8 mouse cellular contexts compared by ENCODE assay signal in the genomic region with DNA sequence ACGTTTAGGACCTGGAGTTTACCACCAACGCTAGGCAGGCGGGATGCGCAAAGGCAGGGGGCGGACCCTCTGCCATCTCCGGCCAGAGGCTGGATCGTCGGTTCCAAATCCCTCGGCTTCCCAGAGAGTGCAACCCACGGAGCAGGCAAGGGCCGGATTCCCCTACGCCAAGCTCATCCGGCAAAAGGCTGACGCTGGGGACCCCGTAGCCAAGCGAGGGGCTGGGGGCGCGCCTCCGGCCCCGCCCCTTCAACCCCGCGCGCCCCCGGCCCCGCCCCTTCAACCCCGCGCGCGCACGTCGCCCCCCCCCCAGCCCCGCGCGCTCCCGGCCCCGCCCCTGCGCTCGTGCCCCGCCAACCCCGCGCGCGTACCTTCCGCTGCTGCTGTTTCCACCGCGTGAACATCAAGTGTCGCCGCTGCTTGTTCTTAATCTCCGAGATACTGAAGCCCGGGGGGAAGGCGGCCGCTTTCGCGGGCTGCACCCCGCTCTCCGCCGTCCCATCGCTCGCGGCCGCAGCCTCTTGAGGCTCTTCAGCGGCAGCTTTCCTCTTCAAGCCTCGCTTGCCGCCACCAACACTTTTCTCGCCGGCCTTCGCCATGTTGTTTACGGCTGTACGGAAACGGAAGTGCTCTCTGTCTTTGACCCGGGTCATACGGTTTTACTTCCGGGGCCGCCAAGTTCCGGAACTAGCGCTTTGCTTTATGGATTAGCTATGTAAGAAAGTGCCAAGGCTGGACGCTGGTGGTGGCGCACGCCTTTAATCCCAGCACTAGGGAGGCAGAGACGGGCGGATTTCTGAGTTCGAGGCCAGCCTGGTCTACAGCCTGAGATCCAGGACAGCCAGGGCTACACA. TPM values are rescaled to one million over a fixed set of nuclear protein-coding genes. Genes with fewer than 3 reads are reported as not detected.
A peak's percentile ranks its signal among the peaks of the same experiment; 100 is the strongest.
DNase-seq lines count a peak whose midpoint lies in the region; ATAC-seq and TF ChIP-seq lines count a peak whose summit lies in the region.

A gene (minus strand): TSS at position 632 of the 854 bp plus-strand sequence.

- ATAC-seq in forebrain, postnatal 0 days, result peak; percentile 96
- peak; percentile 95 for ATAC-seq in lung, embryonic 15.5 days (ENCODE audit: borderline replicate concordance, extremely low read depth, low FRiP score, low TSS enrichment)

- no peak for TF ChIP-seq CTCF in MEL (IDR thresholded peaks at IDR 0.05 in 2 of 3, conservative IDR thresholded peaks at IDR 0.05 in 1 of 3; ENCODE audit: control insufficient read depth in 1 of 3, insufficient read depth in 1 of 3, low read depth in 2 of 3, low read length in 3 of 3, poor library complexity in 1 of 3, severe bottlenecking in 1 of 3)
- TF ChIP-seq CTCF in cerebellum, adult 2 months (IDR thresholded peaks at IDR 0.05; ENCODE audit: borderline replicate concordance, insufficient read depth, low read depth, low read length), result no peak
- TF ChIP-seq CTCF in forebrain, postnatal 0 days (IDR thresholded peaks at IDR 0.05; ENCODE audit: low read depth), result peak; percentile 16; the same call in 1 of the 2 replicates

- TF ChIP-seq RAD21 in MEL (IDR thresholded peaks at IDR 0.05; ENCODE audit: low read depth, low read length), result no peak

- H3K4me3 ChIP-seq in MEL (ENCODE audit: control insufficient read depth in 1 of 2, insufficient read depth in 1 of 2, low read depth in 2 of 2, low read length in 2 of 2), result peak within 1 kb of the TSS; percentile 89 to 97
- peak within 1 kb of the TSS; percentile 91 for H3K4me3 ChIP-seq in cerebellum, adult 2 months (replicated peaks; ENCODE audit: insufficient read depth, low read depth, low read length)
- H3K4me3 ChIP-seq in forebrain, postnatal 0 days (ENCODE audit: low read depth, low read length), result peak within 1 kb of the TSS; percentile 85
- peak within 1 kb of the TSS; percentile 84 for H3K4me3 ChIP-seq in lung, embryonic 15.5 days

- H3K36me3 ChIP-seq in MEL (ENCODE audit: control insufficient read depth in 1 of 2, insufficient read depth in 2 of 2, low read length in 2 of 2), result peaks cover 8 to 21% of the 10 kb centered on the region in 2 experiments
- H3K36me3 ChIP-seq in forebrain, postnatal 0 days (ENCODE audit: insufficient read depth), result peaks cover 17% of the 10 kb centered on the region
- H3K36me3 ChIP-seq in lung, embryonic 15.5 days, result peaks cover 18% of the 10 kb centered on the region; the same call in 1 of the 2 replicates

- no peaks in the 10 kb centered on the region for H3K9me3 ChIP-seq in MEL (replicated peaks; ENCODE audit: insufficient read depth, low read length)
- no peaks in the 10 kb centered on the region for H3K9me3 ChIP-seq in forebrain, postnatal 0 days (ENCODE audit: low read length)
- no peaks in the 10 kb centered on the region for H3K9me3 ChIP-seq in lung, embryonic 15.5 days

- H3K79me2 ChIP-seq in MEL (ENCODE audit: control insufficient read depth, insufficient read depth, low read length, poor library complexity), result peaks cover 13% of the 10 kb centered on the region

- DNase-seq in MEL (ENCODE audit: low read depth, low spot score), result peak; percentile 96
- peak; percentile 91 to 92 for DNase-seq in cerebellum, adult 2 months
- DNase-seq in forebrain, postnatal 0 days, result peak; percentile 95
- DNase-seq in heart, postnatal 4 days, result peak; percentile 91
- peak; percentile 90 to 95 for DNase-seq in layer of hippocampus, adult 8-10 months (ENCODE audit: low spot score in 2 of 2)
- DNase-seq in ovary, adult 18-20 months (ENCODE audit: low spot score), result peak; percentile 84
- DNase-seq in thymus, postnatal 0 days (ENCODE audit: low spot score), result peak; percentile 94

- under 1% methylated on average over 80 of the region's 82 CpGs for WGBS in cerebellum, adult 2 months
- under 1% methylated on average over 66 of the region's 82 CpGs for WGBS in forebrain, postnatal 0 days
- under 1% methylated on average over 50 of the region's 82 CpGs for WGBS in lung, embryonic 15.5 days

- H3K27me3 ChIP-seq in MEL (ENCODE audit: control insufficient read depth in 1 of 2, insufficient read depth in 2 of 2, low read length in 2 of 2), result peaks cover 0 to 2% of the 10 kb centered on the region in 2 experiments; a peak in 2 of 4 replicates
- H3K27me3 ChIP-seq in cerebellum, adult 2 months (ENCODE audit: control insufficient read depth, insufficient read depth, low read length), result no peaks in the 10 kb centered on the region
- no peaks in the 10 kb centered on the region for H3K27me3 ChIP-seq in forebrain, postnatal 0 days (ENCODE audit: insufficient read depth, low read length)
- no peaks in the 10 kb centered on the region for H3K27me3 ChIP-seq in lung, embryonic 15.5 days

- H3K4me2 ChIP-seq in forebrain, postnatal 0 days (ENCODE audit: low read depth), result peak within 1 kb of the TSS; percentile 76
- peak within 1 kb of the TSS; percentile 58 for H3K4me2 ChIP-seq in lung, embryonic 15.5 days

- peak within 1 kb of the TSS; percentile 99 for H3K9ac ChIP-seq in MEL (ENCODE audit: control insufficient read depth, low read depth, low read length, poor library complexity, severe bottlenecking)
- H3K9ac ChIP-seq in forebrain, postnatal 0 days, result peak within 1 kb of the TSS; percentile 88
- H3K9ac ChIP-seq in lung, embryonic 15.5 days, result peak within 1 kb of the TSS; percentile 79

- peak; percentile 82 to 85; a peak in 3 of 4 replicates for TF ChIP-seq POLR2A in MEL (IDR thresholded peaks at IDR 0.05; ENCODE audit: control insufficient read depth in 1 of 2, insufficient read depth in 1 of 2, low read depth in 1 of 2, low read length in 2 of 2, poor library complexity in 1 of 2)
- peak; percentile 44; the same call in 1 of the 2 replicates for TF ChIP-seq POLR2A in cerebellum, adult 2 months (IDR thresholded peaks at IDR 0.05; ENCODE audit: borderline replicate concordance, insufficient read depth, low read length)

- TF ChIP-seq EP300 in MEL (IDR thresholded peaks at IDR 0.05; ENCODE audit: low read depth in 1 of 2, low read length in 2 of 2), result no peak

- H3K4me1 ChIP-seq in MEL (ENCODE audit: control insufficient read depth in 1 of 2, insufficient read depth in 2 of 2, low read length in 2 of 2), result peaks cover 2 to 3% of the 10 kb centered on the region in 2 experiments; a peak in 3 of 4 replicates
- H3K4me1 ChIP-seq in cerebellum, adult 2 months (ENCODE audit: control insufficient read depth, insufficient read depth, low read length), result no peaks in the 10 kb centered on the region
- H3K4me1 ChIP-seq in forebrain, postnatal 0 days (ENCODE audit: insufficient read depth), result no peaks in the 10 kb centered on the region
- peaks cover 6% of the 10 kb centered on the region; the same call in 1 of the 2 replicates for H3K4me1 ChIP-seq in lung, embryonic 15.5 days

- H3K27ac ChIP-seq in MEL (ENCODE audit: control insufficient read depth, low read depth, low read length), result peak within 1 kb of the TSS; percentile 89
- H3K27ac ChIP-seq in cerebellum, adult 2 months (ENCODE audit: insufficient read depth, low read length), result peak within 1 kb of the TSS; percentile 94
- peak within 1 kb of the TSS; percentile 98 for H3K27ac ChIP-seq in forebrain, postnatal 0 days (ENCODE audit: low read depth, low read length)
- H3K27ac ChIP-seq in lung, embryonic 15.5 days, result peak within 1 kb of the TSS; percentile 98

TF ChIP-seq in MEL, 35 proteins besides CTCF, POLR2A, EP300 and RAD21:
- TF ChIP-seq MAFK (IDR thresholded peaks at IDR 0.05; ENCODE audit: borderline replicate concordance, low read depth, low read length) (no peak), CHD2 (IDR thresholded peaks at IDR 0.05; ENCODE audit: low read length) (peak; percentile 85), TCF12 (IDR thresholded peaks at IDR 0.05; ENCODE audit: low read depth, low read length) (peak; percentile 71), KAT2A (conservative IDR thresholded peaks at IDR 0.05; ENCODE audit: low read depth, low read length) (peak; percentile 94), ZMIZ1 (IDR thresholded peaks at IDR 0.05; ENCODE audit: low read depth, low read length) (peak; percentile 51), NELFE (IDR thresholded peaks at IDR 0.05; ENCODE audit: low read depth, low read length) (peak; percentile 90), TBP (IDR thresholded peaks at IDR 0.05; ENCODE audit: low read depth, low read length) (peak; percentile 96), NRF1 (IDR thresholded peaks at IDR 0.05; ENCODE audit: insufficient read depth, low read depth, low read length, poor library complexity, severe bottlenecking) (no peak), MAZ (IDR thresholded peaks at IDR 0.05; ENCODE audit: low read depth, low read length) (peak; percentile 26; the same call in 1 of the 2 replicates), HCFC1 (IDR thresholded peaks at IDR 0.05; ENCODE audit: low read depth, low read length) (peak; percentile 94), ETS1 (IDR thresholded peaks at IDR 0.05; ENCODE audit: low read depth, low read length) (0 out of 2 replicates have a peak, but pooled peaks have one; percentile 11), MXI1 (IDR thresholded peaks at IDR 0.05; ENCODE audit: low read depth, low read length) (no peak; the same call in 1 of the 2 replicates), RCOR1 (IDR thresholded peaks at IDR 0.05; ENCODE audit: low read depth, low read length) (peak; percentile 73), ELF1 (IDR thresholded peaks at IDR 0.05; ENCODE audit: low read depth, low read length) (peak; percentile 98), POLR2AphosphoS2 (IDR thresholded peaks at IDR 0.05; ENCODE audit: low read length) (peak; percentile 70; the same call in 1 of the 2 replicates), SIN3A (IDR thresholded peaks at IDR 0.05; ENCODE audit: low read length) (peak; percentile 92), MYC (IDR thresholded peaks at IDR 0.05; ENCODE audit: low read depth, low read length) (peak; percentile 88), TAL1 (IDR thresholded peaks at IDR 0.05; ENCODE audit: low read length) (no peak)

RNA-seq across cellular contexts. Expression of the gene that starts here (rescaled TPM):
- total RNA-seq in MEL (2012; rRNA removed), result 68.3 and 72.3 TPM in 2 replicates
- polyA plus RNA-seq in MEL (2012; ENCODE audit: insufficient read depth in 1 of 2, insufficient read length in 2 of 2, low read depth in 1 of 2, low replicate concordance in 2 of 2, missing spikeins in 1 of 2), result 100 to 1,000 TPM in 1 of 2 experiments, 10 to 100 TPM in 1; 73.6 to 369 TPM
- polyA plus RNA-seq in cerebellum, adult 2 months (2012; rRNA removed), result 19.6 and 20.6 TPM in 2 replicates
- total RNA-seq in forebrain, postnatal 0 days (2014; rRNA removed), result 36.7 and 39.9 TPM in 2 replicates
- 27.4 and 29.4 TPM in 2 replicates for polyA plus RNA-seq in forebrain, postnatal 0 days (2015; fragmentation: Nextera tagmentation; extraction: Ambion mirVana)
- total RNA-seq in heart, postnatal 4 days (2021), result 10 to 100 TPM; 18.8 to 19.6 TPM
- 10 to 100 TPM; 17.6 to 18.8 (median 18.3) TPM for total RNA-seq in layer of hippocampus, adult 8-10 months (2022)
- 52.8 and 57.0 TPM in 2 replicates for polyA plus RNA-seq in lung, embryonic 15.5 days (2015; fragmentation: Nextera tagmentation; extraction: Ambion mirVana)
- 75.1 and 80.8 TPM in 2 replicates for polyA plus RNA-seq in thymus, postnatal 0 days (2015; fragmentation: Nextera tagmentation; extraction: Ambion mirVana)

Comparison
In these comparisons a context has a peak if more than half of its experiments do, and no peak if none do; other contexts are left out.
1. Peak in every context shown above with its lines: DNase-seq, ATAC-seq, H3K4me3 ChIP-seq and H3K27ac ChIP-seq.